Mouse (Mus musculus) midbrain, embryonic 12.5 days (tissue): ENCODE measurements at regions not wholly inside any gene's neighbourhood (a gene's known extent, or its start where the extent isn't known, plus 50 kb on each side); places are given as distances from the start of the nearest gene placed in this dataset.

Source experiments
- ATAC-seq: fragments of 200-750 bp; cut with Nextera tagmentation; 2 replicates; pipeline ENCODE4 v1.8.0; 2017; ENCODE audit warnings: low read depth, moderate TSS enrichment, moderate library complexity; ENCODE audit not compliant: low FRiP score
- H3K27ac ChIP-seq: fragments of 300-500 bp; sonication (generic); replicated peaks from 2 replicates; pipeline ENCODE4 v1.5.1; 2016; ENCODE audit warnings: mild to moderate bottlenecking
- H3K27me3 ChIP-seq: fragments of 300-500 bp; sonication (generic); 2 replicates; pipeline ENCODE4 v1.6.1; 2016; ENCODE audit warnings: mild to moderate bottlenecking
- H3K36me3 ChIP-seq: fragments of 300-500 bp; sonication (generic); 2 replicates; pipeline ENCODE4 v1.6.1; 2016
- H3K4me1 ChIP-seq: fragments of 300-500 bp; sonication (generic); 2 replicates; pipeline ENCODE4 v1.6.1; 2016
- H3K4me2 ChIP-seq: fragments of 300-500 bp; sonication (generic); replicated peaks from 2 replicates; pipeline ENCODE4 v1.6.1; 2016; ENCODE audit warnings: mild to moderate bottlenecking, moderate library complexity
- H3K4me3 ChIP-seq: fragments of 300-500 bp; sonication (generic); 2 replicates; pipeline ENCODE4 v1.5.1; 2016; ENCODE audit warnings: mild to moderate bottlenecking
- H3K9ac ChIP-seq: fragments of 300-500 bp; sonication (generic); replicated peaks from 2 replicates; pipeline ENCODE4 v1.6.1; 2016; ENCODE audit warnings: mild to moderate bottlenecking, moderate library complexity
- H3K9me3 ChIP-seq: fragments of 300-500 bp; sonication (generic); 2 replicates; pipeline ENCODE4 v1.6.1; 2016; ENCODE audit warnings: mild to moderate bottlenecking
- WGBS: fragments of 180-500 bp; shearing (Covaris S2); methylation state at CpG from one replicate; pipeline ENCODE4 v1.1.7; 2016; 5-methylcytosine and 5-hydroxymethylcytosine counted together

GRCm38 (mm10) chr7:70699391-70699790, 332.9 kb upstream of the Nr2f2 start:
- ATAC-seq = no peak
- no peaks in the 10 kb centered on the region for H3K9me3 ChIP-seq
- H3K4me3 ChIP-seq = no peak overlapping the region
- H3K36me3 ChIP-seq = no peaks in the 10 kb centered on the region
- no peaks in the 10 kb centered on the region for H3K4me1 ChIP-seq
- H3K9ac ChIP-seq = no peak overlapping the region
- H3K4me2 ChIP-seq = no peak overlapping the region
- no peaks in the 10 kb centered on the region; the same call in 1 of the 2 replicates for H3K27me3 ChIP-seq
- 62% methylated on average over 2 of the region's 2 CpGs for WGBS
- H3K27ac ChIP-seq = no peak overlapping the region

DNA sequence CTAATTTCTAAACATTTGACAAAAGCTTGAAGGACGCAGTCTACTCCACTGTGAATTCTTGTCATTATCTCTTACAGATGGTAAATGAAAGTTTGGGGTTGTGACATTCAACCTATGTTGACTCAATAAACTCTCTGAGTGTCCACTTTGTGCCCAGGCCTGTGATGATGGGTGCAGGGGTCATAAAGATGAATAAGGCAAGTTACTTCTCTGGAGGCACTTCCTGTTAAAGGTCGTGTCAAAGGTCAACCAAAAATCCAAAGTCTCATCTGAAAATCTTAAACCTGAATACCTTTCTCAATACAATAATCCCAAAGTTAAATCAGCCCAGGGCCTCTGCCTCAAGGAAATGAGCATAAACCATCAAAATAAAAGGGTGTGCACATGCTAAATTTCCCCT, 332.5 kb upstream of the Nr2f2 start:
- WGBS = 71% methylated on average over 2 of the region's 2 CpGs
- H3K27me3 ChIP-seq = no peaks in the 10 kb centered on the region; the same call in 1 of the 2 replicates
- H3K36me3 ChIP-seq = no peaks in the 10 kb centered on the region
- no peak overlapping the region for H3K27ac ChIP-seq
- no peak for ATAC-seq
- H3K4me3 ChIP-seq = no peak overlapping the region
- H3K4me1 ChIP-seq = no peaks in the 10 kb centered on the region
- H3K4me2 ChIP-seq = no peak overlapping the region
- H3K9me3 ChIP-seq = no peaks in the 10 kb centered on the region
- H3K9ac ChIP-seq = no peak overlapping the region

DNA sequence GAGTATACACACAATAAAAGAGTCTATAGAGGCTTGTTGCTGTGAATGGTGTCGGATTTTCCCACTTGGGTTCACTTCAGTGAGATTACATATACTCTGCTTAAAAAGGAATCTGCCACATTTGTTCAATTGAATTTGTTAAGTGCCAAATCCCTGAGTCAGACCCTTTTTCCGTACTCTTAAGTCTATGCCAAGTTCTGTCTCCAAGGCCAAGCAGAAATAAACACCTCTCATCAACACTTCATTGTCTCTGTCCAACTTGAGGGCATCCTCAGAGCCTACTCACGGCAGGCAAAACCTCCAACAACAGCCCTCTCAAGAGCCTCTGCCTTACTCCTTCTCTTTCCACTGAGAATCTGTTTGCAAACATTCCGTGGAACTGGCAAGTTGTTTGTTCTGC, 325.6 kb upstream of the Nr2f2 start:
- Histone ChIP-seq H3K9me3 (no peaks in the 10 kb centered on the region), H3K4me2 (no peak overlapping the region), H3K9ac (no peak overlapping the region), H3K4me1 (no peaks in the 10 kb centered on the region), H3K4me3 (no peak overlapping the region), H3K27me3 (no peaks in the 10 kb centered on the region), H3K27ac (no peak overlapping the region), H3K36me3 (no peaks in the 10 kb centered on the region)
- WGBS = 80% methylated on average over 4 of the region's 4 CpGs
- no peak for ATAC-seq

DNA sequence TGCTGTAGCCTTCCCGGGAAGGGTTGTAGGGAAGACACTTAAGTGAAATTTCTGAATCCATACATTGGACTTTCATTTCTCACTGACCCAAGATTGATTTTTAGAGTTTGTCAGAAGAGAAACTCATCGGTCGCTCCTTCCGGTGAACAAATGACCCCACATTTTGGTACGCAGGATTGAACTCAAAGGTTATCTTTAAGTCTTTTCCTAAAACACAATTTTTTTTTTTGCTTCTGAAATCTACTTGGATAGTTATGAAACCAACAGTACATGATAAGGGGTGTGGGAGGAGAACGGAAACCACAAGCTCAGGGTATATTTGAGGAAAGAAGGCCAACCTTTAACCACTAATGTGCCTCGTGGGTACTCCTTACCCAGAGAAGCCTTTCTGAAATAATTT, 324.3 kb upstream of the Nr2f2 start:
- Histone ChIP-seq H3K27ac (no peak overlapping the region), H3K27me3 (no peaks in the 10 kb centered on the region), H3K36me3 (no peaks in the 10 kb centered on the region), H3K4me1 (no peaks in the 10 kb centered on the region), H3K4me2 (no peak overlapping the region), H3K9me3 (no peaks in the 10 kb centered on the region), H3K9ac (no peak overlapping the region), H3K4me3 (no peak overlapping the region)
- 93% methylated on average over 7 of the region's 7 CpGs for WGBS
- ATAC-seq = no peak

DNA sequence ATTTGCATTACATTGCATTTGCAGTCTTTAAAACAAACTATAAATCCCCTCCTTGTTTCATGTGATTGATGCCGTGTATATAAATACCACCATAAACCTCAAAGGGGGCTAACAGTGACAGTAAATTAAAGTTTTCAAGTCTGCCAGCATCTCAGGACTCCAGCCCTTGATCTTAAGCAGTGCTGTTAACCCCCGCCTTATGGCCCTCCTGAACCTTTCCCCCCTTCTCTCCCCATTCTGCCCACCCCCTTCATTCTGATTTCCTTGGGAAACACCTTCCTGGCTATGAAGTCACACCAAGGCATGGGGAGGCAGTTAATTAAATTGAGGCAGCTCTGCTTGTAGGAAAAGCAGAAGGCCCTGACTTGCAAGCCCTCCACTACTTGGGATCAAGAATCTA, 302.5 kb upstream of the Nr2f2 start:
- Histone ChIP-seq H3K4me2 (no peak overlapping the region), H3K36me3 (no peaks in the 10 kb centered on the region), H3K9ac (no peak overlapping the region), H3K27ac (no peak overlapping the region), H3K4me3 (no peak overlapping the region), H3K9me3 (no peaks in the 10 kb centered on the region), H3K4me1 (no peaks in the 10 kb centered on the region), H3K27me3 (no peaks in the 10 kb centered on the region)
- 81% methylated on average over 2 of the region's 2 CpGs for whole genome bisulfite sequencing
- ATAC-seq = no peak

DNA sequence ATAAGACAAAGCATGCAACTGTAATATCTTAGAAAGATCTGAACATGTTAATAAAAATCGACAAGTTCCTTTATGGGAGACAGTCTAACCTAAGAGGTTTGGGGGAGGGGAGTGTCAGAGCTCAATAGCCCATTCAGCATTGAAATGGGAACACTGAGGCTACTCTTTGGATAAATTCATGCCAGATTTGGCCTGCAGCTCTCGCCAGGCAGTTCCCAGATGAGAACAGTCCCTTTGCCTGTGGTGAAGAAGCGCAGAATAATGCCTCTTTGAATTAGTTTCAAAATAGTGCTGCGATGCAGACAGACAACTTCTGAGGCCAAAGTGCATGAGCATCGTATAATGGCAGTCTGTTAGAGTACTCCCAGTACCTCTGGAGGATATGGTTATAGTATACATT, 293.6 kb upstream of the Nr2f2 start:
- no peak for ATAC-seq

GRCm38 (mm10) chr7:70649760-70650377, 283.3 kb upstream of the Nr2f2 start:
- Histone ChIP-seq H3K9ac (no peak overlapping the region), H3K36me3 (no peaks in the 10 kb centered on the region), H3K27ac (no peak overlapping the region), H3K4me3 (no peak overlapping the region), H3K4me2 (no peak overlapping the region), H3K4me1 (no peaks in the 10 kb centered on the region), H3K27me3 (no peaks in the 10 kb centered on the region), H3K9me3 (no peaks in the 10 kb centered on the region)
- no peak for ATAC-seq
- WGBS = 83% methylated on average over 8 of the region's 8 CpGs

More for the DNA sequence above, 293.6 kb upstream of the Nr2f2 start:
- Histone ChIP-seq H3K4me2 (no peak overlapping the region), H3K9me3 (peaks cover 4% of the 10 kb centered on the region; the same call in 1 of the 2 replicates), H3K9ac (no peak overlapping the region), H3K4me1 (no peaks in the 10 kb centered on the region), H3K36me3 (no peaks in the 10 kb centered on the region), H3K4me3 (no peak overlapping the region), H3K27ac (no peak overlapping the region), H3K27me3 (no peaks in the 10 kb centered on the region)
- WGBS = 68% methylated on average over 5 of the region's 5 CpGs

DNA sequence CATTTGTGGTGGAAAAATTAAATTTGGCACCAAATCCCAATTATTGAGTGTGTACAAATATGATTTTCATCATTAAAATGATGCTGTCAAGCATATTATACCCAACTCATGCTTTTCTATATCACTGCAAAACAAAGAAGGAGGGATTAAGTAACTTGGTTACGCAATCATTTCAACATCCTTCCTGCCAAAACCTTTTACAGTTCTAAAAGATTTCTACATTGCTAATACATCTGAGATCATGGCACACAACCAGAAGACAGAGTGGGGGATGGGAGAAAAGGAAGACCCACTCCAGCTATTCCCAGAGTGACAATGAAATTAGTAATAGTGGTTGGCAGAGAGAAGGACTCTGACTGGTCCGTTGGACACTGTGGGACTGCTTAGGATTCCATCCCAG, 280.3 kb upstream of the Nr2f2 start:
- no peak overlapping the region for H3K4me2 ChIP-seq
- 88% methylated on average over 2 of the region's 2 CpGs for WGBS
- H3K27ac ChIP-seq = no peak overlapping the region
- ATAC-seq = no peak
- H3K4me3 ChIP-seq = no peak overlapping the region
- H3K27me3 ChIP-seq = no peaks in the 10 kb centered on the region
- H3K9me3 ChIP-seq = no peaks in the 10 kb centered on the region
- no peaks in the 10 kb centered on the region for H3K36me3 ChIP-seq
- no peak overlapping the region for H3K9ac ChIP-seq
- H3K4me1 ChIP-seq = peaks cover 6% of the 10 kb centered on the region; the same call in 1 of the 2 replicates

DNA sequence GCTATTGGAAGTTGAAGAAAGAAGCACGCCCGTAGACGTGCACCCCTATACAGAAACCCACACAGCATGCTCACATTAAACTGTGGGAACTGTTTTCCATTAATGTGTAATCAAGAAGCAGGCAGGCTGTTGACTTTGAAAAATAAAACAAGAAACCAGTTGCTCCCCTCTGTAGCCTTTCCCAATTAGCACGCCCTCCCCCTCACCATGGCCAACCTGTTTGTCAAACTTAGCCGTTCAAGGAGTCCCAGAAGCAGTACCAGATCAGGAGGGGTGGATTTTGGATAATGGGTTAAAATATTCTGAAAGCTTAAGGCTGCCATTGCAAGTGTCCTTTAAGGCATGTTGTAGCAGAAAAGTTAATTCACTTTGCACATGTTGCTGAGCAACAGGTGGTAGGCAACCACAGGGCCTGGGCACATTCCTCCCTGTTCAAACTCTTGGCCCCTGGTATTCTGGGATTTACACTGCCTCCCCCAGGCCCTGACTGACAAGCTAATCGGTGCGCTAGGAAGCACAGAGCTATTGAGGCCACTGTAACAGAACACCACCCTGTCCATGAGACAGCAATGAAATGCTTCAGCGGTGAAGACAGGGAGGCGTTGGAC, 277.3 kb upstream of the Nr2f2 start:
- Histone ChIP-seq H3K9me3 (no peaks in the 10 kb centered on the region), H3K27ac (no peak overlapping the region), H3K36me3 (no peaks in the 10 kb centered on the region), H3K4me3 (no peak overlapping the region), H3K4me1 (peaks cover 9% of the 10 kb centered on the region; the same call in 1 of the 2 replicates), H3K9ac (no peak overlapping the region), H3K27me3 (no peaks in the 10 kb centered on the region), H3K4me2 (no peak overlapping the region)
- ATAC-seq = no peak
- WGBS = 44% methylated on average over 9 of the region's 9 CpGs

DNA sequence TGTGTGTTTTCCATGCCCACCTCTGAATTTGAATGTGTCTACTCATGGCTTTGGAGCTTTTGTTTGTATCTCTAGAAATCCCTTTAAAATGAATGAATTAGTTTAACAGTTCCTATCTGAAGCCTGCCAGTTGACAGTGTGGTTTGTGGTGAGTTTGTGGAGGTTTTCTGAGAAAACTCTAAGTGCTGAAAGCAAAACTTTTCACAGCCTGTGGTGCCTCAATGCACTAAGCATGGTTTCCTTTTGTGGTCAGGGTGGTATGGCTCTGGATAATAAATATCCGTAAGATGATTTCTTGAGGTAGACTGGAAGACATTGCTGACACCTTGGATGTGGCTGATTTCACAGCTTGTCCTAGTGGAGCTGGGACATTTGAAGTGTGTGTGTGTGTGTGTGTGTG, 276.5 kb upstream of the Nr2f2 start:
- Histone ChIP-seq H3K9ac (no peak overlapping the region), H3K27ac (no peak overlapping the region), H3K27me3 (no peaks in the 10 kb centered on the region), H3K4me3 (no peak overlapping the region), H3K9me3 (no peaks in the 10 kb centered on the region), H3K36me3 (no peaks in the 10 kb centered on the region), H3K4me2 (no peak overlapping the region), H3K4me1 (peaks cover 9% of the 10 kb centered on the region; the same call in 1 of the 2 replicates)
- ATAC-seq = no peak
- WGBS = 86% methylated on average over 1 of the region's 1 CpGs

- H3K9me3 ChIP-seq = no peaks in the 10 kb centered on the region
- H3K4me1 ChIP-seq = peaks cover 9% of the 10 kb centered on the region; the same call in 1 of the 2 replicates
- H3K36me3 ChIP-seq = no peaks in the 10 kb centered on the region
- H3K4me3 ChIP-seq = no peak overlapping the region
- no peak overlapping the region for H3K9ac ChIP-seq
- ATAC-seq = no peak; the same call in 1 of the 2 replicates
- no peaks in the 10 kb centered on the region for H3K27me3 ChIP-seq
- H3K4me2 ChIP-seq = no peak overlapping the region
- no peak overlapping the region for H3K27ac ChIP-seq
- WGBS = 63% methylated on average over 11 of the region's 11 CpGs
Measured at GRCm38 (mm10) chr7:70641217-70641616, 274.7 kb upstream of the Nr2f2 start.

DNA sequence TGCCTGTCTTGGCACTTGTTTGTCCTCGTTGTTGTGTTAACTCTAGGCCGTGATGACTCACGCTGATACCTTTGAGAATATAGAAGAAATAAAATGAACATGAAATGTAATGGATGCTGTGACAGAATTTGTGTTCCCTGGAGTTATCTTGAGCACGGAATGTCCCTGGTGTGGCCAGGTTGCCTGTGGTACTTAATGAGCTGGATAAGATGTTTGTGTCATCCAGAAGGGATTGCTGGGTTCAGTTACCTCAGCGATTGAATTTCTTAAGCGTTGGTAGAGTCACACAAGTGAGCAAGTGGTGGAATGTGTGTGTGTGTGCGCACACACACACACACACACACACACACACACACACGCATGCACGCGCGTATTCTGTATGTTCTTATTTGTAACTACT, 274.0 kb upstream of the Nr2f2 start:
- Histone ChIP-seq H3K4me2 (no peak overlapping the region), H3K9ac (no peak overlapping the region), H3K27ac (no peak overlapping the region), H3K36me3 (no peaks in the 10 kb centered on the region), H3K27me3 (no peaks in the 10 kb centered on the region), H3K4me1 (peaks cover 9% of the 10 kb centered on the region; the same call in 1 of the 2 replicates), H3K4me3 (no peak overlapping the region), H3K9me3 (no peaks in the 10 kb centered on the region)
- ATAC-seq = no peak
- 86% methylated on average over 11 of the region's 11 CpGs for WGBS

- Histone ChIP-seq H3K9me3 (no peaks in the 10 kb centered on the region), H3K4me2 (no peak overlapping the region), H3K27ac (no peak overlapping the region), H3K4me1 (peaks cover 9% of the 10 kb centered on the region), H3K36me3 (no peaks in the 10 kb centered on the region), H3K27me3 (no peaks in the 10 kb centered on the region), H3K4me3 (no peak overlapping the region), H3K9ac (no peak overlapping the region)
- WGBS = 75% methylated on average over 2 of the region's 2 CpGs
- no peak for ATAC-seq
Measured at GRCm38 (mm10) chr7:70638161-70638560, 271.6 kb upstream of the Nr2f2 start.
